Mouse (Mus musculus) midbrain, embryonic 11.5 days (tissue): Measurements from ENCODE around the gene Arhgap35. TPM values are rescaled to one million over a fixed set of nuclear protein-coding genes. Genes with fewer than 3 reads are reported as not detected.

Experiments used
- ATAC-seq: fragments of 200-750 bp; cut with Nextera tagmentation; 2 replicates; pipeline ENCODE4 v1.8.0; 2017; ENCODE audit warnings: moderate TSS enrichment, moderate library complexity; ENCODE audit not compliant: low FRiP score
- DNase-seq: peaks from one replicate; pipeline ENCODE4 v3.0.0; 2015; ENCODE audit warnings: low spot score; ENCODE audit errors: missing footprints
- H3K27ac ChIP-seq: fragments of 300-500 bp; sonication (generic); 2 replicates; pipeline ENCODE4 v1.5.1; 2014; ENCODE audit warnings: low read depth, low read length
- H3K27me3 ChIP-seq: fragments of 300-500 bp; sonication (generic); 2 replicates; pipeline ENCODE4 v1.6.1; 2014; ENCODE audit warnings: mild to moderate bottlenecking, low read length, moderate library complexity, mixed read lengths; ENCODE audit not compliant: control insufficient read depth, insufficient read depth
- H3K36me3 ChIP-seq: fragments of 300-500 bp; sonication (generic); 2 replicates; pipeline ENCODE4 v1.6.1; 2014; ENCODE audit warnings: mild to moderate bottlenecking, low read length, moderate library complexity, mixed read lengths; ENCODE audit not compliant: control insufficient read depth, insufficient read depth
- H3K4me1 ChIP-seq: fragments of 300-500 bp; sonication (generic); 2 replicates; pipeline ENCODE4 v1.6.1; 2014; ENCODE audit warnings: low read length; ENCODE audit not compliant: control insufficient read depth, insufficient read depth
- H3K4me2 ChIP-seq: fragments of 300-500 bp; sonication (generic); 2 replicates; pipeline ENCODE4 v1.6.1; 2014; ENCODE audit warnings: mild to moderate bottlenecking, moderate library complexity
- H3K4me3 ChIP-seq: fragments of 300-500 bp; sonication (generic); 2 replicates; pipeline ENCODE4 v1.5.1; 2014; ENCODE audit warnings: low read depth, low read length
- H3K9ac ChIP-seq: fragments of 300-500 bp; sonication (generic); 2 replicates; pipeline ENCODE4 v1.6.1; 2014; ENCODE audit warnings: low read length
- H3K9me3 ChIP-seq: fragments of 300-500 bp; sonication (generic); 2 replicates; pipeline ENCODE4 v1.6.1; 2016; ENCODE audit warnings: low read length; ENCODE audit not compliant: control insufficient read depth
- WGBS: fragments of 180-500 bp; shearing (Covaris S2); extraction: QIAGEN DNeasy Blood & Tissue Kit; methylation state at CpG from one replicate; pipeline ENCODE4 v1.1.7; 2014; 5-methylcytosine and 5-hydroxymethylcytosine counted together
- polyA plus RNA-seq: library from polyadenylated mRNA; unstranded; fragments of >200 nt; fragmentation: Nextera tagmentation; extraction: Ambion mirVana; gene quantifications from 2 replicates; pipeline ENCODE4 v1.2.1, GENCODE M21; 2014

Arhgap35 gene
- polyA plus RNA-seq, 1 experiment from 2014 or later, result 33.3 TPM

- no peaks in the 10 kb centered on the region for H3K9me3 ChIP-seq
- H3K9ac ChIP-seq, result no peak overlapping the region
- WGBS, result 10% methylated on average over 17 of the region's 17 CpGs
- H3K27me3 ChIP-seq, result peaks cover 56% of the 10 kb centered on the region
- ATAC-seq, result no peak
- no peaks in the 10 kb centered on the region for H3K36me3 ChIP-seq
- H3K4me2 ChIP-seq, result no peak overlapping the region
- H3K4me1 ChIP-seq, result peaks cover 12% of the 10 kb centered on the region
- no peak overlapping the region for H3K4me3 ChIP-seq
- H3K27ac ChIP-seq, result no peak overlapping the region
- peak; percentile 84 for DNase-seq
Measured at GRCm38 (mm10) chr7:16472116-16472709, 142.6 kb downstream of the Arhgap35 start.

GRCm38 (mm10) chr7:16471549-16471948, 143.2 kb downstream of the Arhgap35 start:
- H3K4me3 ChIP-seq, result no peak overlapping the region
- no peaks in the 10 kb centered on the region for H3K36me3 ChIP-seq
- ATAC-seq (no peak), DNase-seq (peak; percentile 84)
- peaks cover 11% of the 10 kb centered on the region for H3K4me1 ChIP-seq
- no peaks in the 10 kb centered on the region for H3K9me3 ChIP-seq
- WGBS, result 44% methylated on average over 9 of the region's 9 CpGs
- H3K4me2 ChIP-seq, result no peak overlapping the region
- peaks cover 49% of the 10 kb centered on the region for H3K27me3 ChIP-seq
- no peak overlapping the region for H3K27ac ChIP-seq
- no peak overlapping the region for H3K9ac ChIP-seq

GRCm38 (mm10) chr7:16468115-16468514, 146.7 kb downstream of the Arhgap35 start:
- Histone ChIP-seq H3K27ac (no peak overlapping the region), H3K4me1 (peaks cover 5% of the 10 kb centered on the region), H3K4me2 (no peak overlapping the region), H3K4me3 (no peak overlapping the region), H3K9ac (no peak overlapping the region), H3K27me3 (peaks cover 15% of the 10 kb centered on the region), H3K9me3 (no peaks in the 10 kb centered on the region), H3K36me3 (no peaks in the 10 kb centered on the region)
- ATAC-seq (no peak), DNase-seq (no peak)
- WGBS, result 29% methylated on average over 5 of the region's 5 CpGs

- DNase-seq (peak; percentile 75), ATAC-seq (no peak)
- no peak overlapping the region for H3K27ac ChIP-seq
- 72% methylated on average over 4 of the region's 4 CpGs for WGBS
- H3K4me1 ChIP-seq, result peaks cover 3% of the 10 kb centered on the region; the same call in 1 of the 2 replicates
- no peak overlapping the region for H3K4me2 ChIP-seq
- H3K9me3 ChIP-seq, result no peaks in the 10 kb centered on the region
- H3K36me3 ChIP-seq, result no peaks in the 10 kb centered on the region
- peaks cover 2% of the 10 kb centered on the region for H3K27me3 ChIP-seq
- no peak overlapping the region for H3K9ac ChIP-seq
- H3K4me3 ChIP-seq, result no peak overlapping the region
Measured at GRCm38 (mm10) chr7:16466565-16466964, 148.2 kb downstream of the Arhgap35 start.

GRCm38 (mm10) chr7:16465568-16465967, 149.2 kb downstream of the Arhgap35 start:
- H3K4me2 ChIP-seq, result no peak overlapping the region
- H3K9me3 ChIP-seq, result no peaks in the 10 kb centered on the region
- peaks cover 3% of the 10 kb centered on the region; the same call in 1 of the 2 replicates for H3K4me1 ChIP-seq
- no peaks in the 10 kb centered on the region; the same call in 1 of the 2 replicates for H3K27me3 ChIP-seq
- DNase-seq (peak; percentile 78), ATAC-seq (no peak)
- WGBS, result 91% methylated on average over 5 of the region's 5 CpGs
- H3K4me3 ChIP-seq, result no peak overlapping the region
- no peaks in the 10 kb centered on the region for H3K36me3 ChIP-seq
- H3K27ac ChIP-seq, result no peak overlapping the region
- H3K9ac ChIP-seq, result no peak overlapping the region

GRCm38 (mm10) chr7:16465160-16465559, 149.6 kb downstream of the Arhgap35 start:
- 11% methylated on average over 8 of the region's 8 CpGs for WGBS
- Histone ChIP-seq H3K4me2 (no peak overlapping the region), H3K27me3 (no peaks in the 10 kb centered on the region; the same call in 1 of the 2 replicates), H3K9ac (no peak overlapping the region), H3K36me3 (no peaks in the 10 kb centered on the region), H3K4me3 (no peak overlapping the region), H3K27ac (no peak overlapping the region), H3K9me3 (no peaks in the 10 kb centered on the region), H3K4me1 (peaks cover 3% of the 10 kb centered on the region; the same call in 1 of the 2 replicates)
- DNase-seq (peak; percentile 97), ATAC-seq (0 out of 2 replicates have a peak, but pooled peaks have one; percentile 12)

- Histone ChIP-seq H3K27me3 (no peaks in the 10 kb centered on the region; the same call in 1 of the 2 replicates), H3K9ac (no peak overlapping the region), H3K4me1 (peaks cover 3% of the 10 kb centered on the region; the same call in 1 of the 2 replicates), H3K9me3 (no peaks in the 10 kb centered on the region), H3K4me3 (no peak overlapping the region), H3K4me2 (no peak overlapping the region), H3K36me3 (no peaks in the 10 kb centered on the region), H3K27ac (no peak overlapping the region)
- peak; percentile 70; the same call in 1 of the 2 replicates for ATAC-seq
- 4% methylated on average over 14 of the region's 14 CpGs for WGBS
- DNase-seq, result peak; percentile 99
Measured at GRCm38 (mm10) chr7:16463214-16463613, 151.6 kb downstream of the Arhgap35 start.

- WGBS, result 76% methylated on average over 6 of the region's 6 CpGs
Measured at GRCm38 (mm10) chr7:16461705-16462104, 153.1 kb downstream of the Arhgap35 start.

GRCm38 (mm10) chr7:16461151-16461550, 153.6 kb downstream of the Arhgap35 start:
- no peak for ATAC-seq
- no peaks in the 10 kb centered on the region; the same call in 1 of the 2 replicates for H3K27me3 ChIP-seq
- peak; percentile 68 for DNase-seq
- H3K4me3 ChIP-seq, result no peak overlapping the region
- H3K4me1 ChIP-seq, result no peaks in the 10 kb centered on the region
- no peak overlapping the region for H3K9ac ChIP-seq
- H3K36me3 ChIP-seq, result no peaks in the 10 kb centered on the region
- no peak overlapping the region for H3K4me2 ChIP-seq
- H3K27ac ChIP-seq, result no peak overlapping the region
- H3K9me3 ChIP-seq, result no peaks in the 10 kb centered on the region
- 65% methylated on average over 6 of the region's 6 CpGs for WGBS

More at GRCm38 (mm10) chr7:16461705-16462104, 153.1 kb downstream of the Arhgap35 start:
- Histone ChIP-seq H3K4me2 (no peak overlapping the region), H3K9me3 (no peaks in the 10 kb centered on the region), H3K4me3 (no peak overlapping the region), H3K27ac (no peak overlapping the region), H3K36me3 (no peaks in the 10 kb centered on the region), H3K4me1 (no peaks in the 10 kb centered on the region), H3K9ac (no peak overlapping the region), H3K27me3 (no peaks in the 10 kb centered on the region; the same call in 1 of the 2 replicates)
- ATAC-seq (no peak), DNase-seq (peak; percentile 56)
